Mouse (Mus musculus) ES-E14 (cell line): ENCODE results near the gene AF067061. TPM values are rescaled to one million over a fixed set of nuclear protein-coding genes. Genes with fewer than 3 reads are reported as not detected.

Experiments
- DNase-seq: peaks from one replicate; pipeline ENCODE4 v3.0.0-alpha.2; 2013; ENCODE audit warnings: low read depth, low spot score
- H3K27ac ChIP-seq: 2 replicates; pipeline ENCODE4 v1.5.1; 2012; ENCODE audit warnings: low read depth, mild to moderate bottlenecking, low read length, moderate library complexity, mixed read lengths; ENCODE audit not compliant: poor library complexity, insufficient read depth, severe bottlenecking
- H3K36me3 ChIP-seq: 2 replicates; pipeline ENCODE4 v1.6.1; 2012; ENCODE audit warnings: mild to moderate bottlenecking, low read length, moderate library complexity, mixed read lengths; ENCODE audit not compliant: control insufficient read depth, poor library complexity, insufficient read depth, severe bottlenecking
- H3K4me1 ChIP-seq, 2 experiments: fragments of 150-350 bp in 1 of 2; sonication (generic) in 1 of 2; 2 replicates each; pipeline ENCODE4 v1.6.1; 2012; ENCODE audit warnings: low read length in 2 of 2, mild to moderate bottlenecking in 1 of 2, mixed read lengths in 1 of 2; ENCODE audit not compliant: control insufficient read depth in 2 of 2, insufficient read depth in 2 of 2, poor library complexity in 1 of 2
- H3K4me3 ChIP-seq, 2 experiments: fragments of 150-350 bp in 1 of 2; sonication (generic) in 1 of 2; 2 replicates each; pipeline ENCODE4 v1.5.1; 2012; ENCODE audit warnings: low read length in 2 of 2, low read depth in 1 of 2, mild to moderate bottlenecking in 1 of 2, mixed read lengths in 1 of 2; ENCODE audit not compliant: insufficient read depth in 1 of 2, poor library complexity in 1 of 2, severe bottlenecking in 1 of 2
- H3K9ac ChIP-seq: 2 replicates; pipeline ENCODE4 v1.6.1; 2012; ENCODE audit warnings: low read depth, mild to moderate bottlenecking, low read length, mixed read lengths; ENCODE audit not compliant: poor library complexity, insufficient read depth, severe bottlenecking
- H3K9me3 ChIP-seq: fragments of 150-350 bp; sonication (generic); 2 replicates; pipeline ENCODE4 v1.6.1; 2012; ENCODE audit warnings: low read depth, mild to moderate bottlenecking, low read length; ENCODE audit not compliant: control insufficient read depth, insufficient read depth
- CHD2 ChIP-seq: IDR thresholded peaks from 2 replicates; pipeline ENCODE4 v1.6.1; 2014; ENCODE audit warnings: mild to moderate bottlenecking, low read depth, low read length, inconsistent platforms
- HCFC1 ChIP-seq: IDR thresholded peaks from 2 replicates; pipeline ENCODE4 v1.6.1; 2012; ENCODE audit warnings: low read length, inconsistent platforms, borderline replicate concordance; ENCODE audit not compliant: insufficient read depth
- MAFK ChIP-seq: IDR thresholded peaks from 2 replicates; pipeline ENCODE4 v1.6.1; 2014; ENCODE audit warnings: mild to moderate bottlenecking, low read depth, low read length, inconsistent platforms; ENCODE audit not compliant: insufficient read depth
- ZC3H11A ChIP-seq: IDR thresholded peaks from 2 replicates; pipeline ENCODE4 v1.6.1; 2012; ENCODE audit warnings: low read depth, mild to moderate bottlenecking, inconsistent platforms, low read length, borderline replicate concordance
- ZNF384 ChIP-seq: IDR thresholded peaks from 2 replicates; pipeline ENCODE4 v1.6.1; 2012; ENCODE audit warnings: low read depth, low read length, inconsistent platforms
- in situ Hi-C, 2 experiments: fragments of 600-800 bp; cut with MboI; formaldehyde crosslinking; loops; one replicate each; pipeline ENCODE4 v1.15.1; 2025; ENCODE audit warnings: low sequenced_read_pairs in 2 of 2, inconsistent platforms in 1 of 2; ENCODE audit not compliant: unreplicated experiment in 2 of 2
- total RNA-seq: library from RNA; depleted of rRNA; stranded (reverse); fragments of 300-350 nt; gene quantifications from 2 replicates; pipeline ENCODE4 v1.2.3, GENCODE M21; 2012; rRNA removed

AF067061 gene
- total RNA-seq, 1 experiment = 4.1 TPM

- H3K9me3 ChIP-seq = no peaks in the 10 kb centered on the region
- H3K4me1 ChIP-seq = no peaks in the 10 kb centered on the region
- H3K4me3 ChIP-seq = no peak within 1 kb of the TSS
- H3K36me3 ChIP-seq = no peaks in the 10 kb centered on the region
- H3K27ac ChIP-seq = no peak within 1 kb of the TSS
- in situ Hi-C loops = no loop called here
- TF ChIP-seq ZNF384 = no peak
- no peak for TF ChIP-seq CHD2
- TF ChIP-seq ZC3H11A = no peak
- TF ChIP-seq MAFK = no peak
- no peak within 1 kb of the TSS for H3K9ac ChIP-seq
- no peak for DNase-seq
These were observed 37.1 kb downstream of the AF067061 start, which contains the start of gene BC147527 for GRCm38 (mm10) chr13:120299991-120300442. Gene BC147527 (plus strand): TSS chr13:120300392.

GRCm38 (mm10) chr13:120300853-120301252 is 37.9 kb downstream of the AF067061 start:
- Histone ChIP-seq H3K36me3 (no peaks in the 10 kb centered on the region), H3K4me1 (no peaks in the 10 kb centered on the region), H3K9ac (no peak overlapping the region), H3K4me3 (no peak overlapping the region), H3K9me3 (no peaks in the 10 kb centered on the region), H3K27ac (no peak overlapping the region)
- in situ Hi-C loops = no loop called here
- DNase-seq = no peak
- no peak for TF ChIP-seq MAFK
- TF ChIP-seq ZNF384 = no peak
- no peak for TF ChIP-seq ZC3H11A
- no peak for TF ChIP-seq CHD2
- no peak for TF ChIP-seq HCFC1

GRCm38 (mm10) chr13:120310749-120311148 is 47.8 kb downstream of the AF067061 start:
- no peak for DNase-seq
- H3K9ac ChIP-seq = no peak overlapping the region
- no peaks in the 10 kb centered on the region for H3K4me1 ChIP-seq
- no peak for TF ChIP-seq ZC3H11A
- TF ChIP-seq ZNF384 = no peak
- TF ChIP-seq HCFC1 = no peak
- TF ChIP-seq CHD2 = no peak
- TF ChIP-seq MAFK = no peak
- H3K27ac ChIP-seq = no peak overlapping the region
- no peaks in the 10 kb centered on the region for H3K36me3 ChIP-seq
- no peak overlapping the region for H3K4me3 ChIP-seq
- in situ Hi-C loops = no loop called here
- no peaks in the 10 kb centered on the region for H3K9me3 ChIP-seq

GRCm38 (mm10) chr13:120313584-120313983 is 50.7 kb downstream of the AF067061 start:
- DNase-seq = peak; percentile 46
- Histone ChIP-seq H3K9me3 (no peaks in the 10 kb centered on the region), H3K27ac (no peak overlapping the region), H3K4me1 (no peaks in the 10 kb centered on the region), H3K4me3 (no peak overlapping the region), H3K36me3 (no peaks in the 10 kb centered on the region), H3K9ac (no peak overlapping the region)
- in situ Hi-C loops = no loop called here
- TF ChIP-seq HCFC1 (no peak), MAFK (no peak), ZC3H11A (no peak; the same call in 1 of the 2 replicates), CHD2 (no peak), ZNF384 (no peak)

Other genes starting within 250 kb of the AF067061 start
- gene Gm36079, start 236.1 kb upstream of the AF067061 start, total RNA-seq = not detected in 2 replicates
- gene Gm21188, start 210.9 kb upstream of the AF067061 start, total RNA-seq = not detected in 2 replicates
- 46.3 and 59.5 TPM in 2 replicates for gene Gm20767, start 122.9 kb upstream of the AF067061 start, total RNA-seq
- gene Gm21818, start 90.7 kb upstream of the AF067061 start, total RNA-seq = 26.5 and 26.9 TPM in 2 replicates
- gene Gm21762, start 47.2 kb upstream of the AF067061 start, total RNA-seq = 0.74 TPM in 1 of 2 replicates, not detected in the other
- gene Gm21731, start 24.0 kb upstream of the AF067061 start, total RNA-seq = 0.49 TPM in 1 of 2 replicates, not detected in the other
- 4.8 and 5.3 TPM in 2 replicates for gene BC147527, start 37.3 kb downstream of the AF067061 start, total RNA-seq
- gene Tcstv3, start 53.8 kb downstream of the AF067061 start, total RNA-seq = 8.7 and 15.2 TPM in 2 replicates